ENCODE assay signal across 8 mouse cellular contexts in the genomic region with DNA sequence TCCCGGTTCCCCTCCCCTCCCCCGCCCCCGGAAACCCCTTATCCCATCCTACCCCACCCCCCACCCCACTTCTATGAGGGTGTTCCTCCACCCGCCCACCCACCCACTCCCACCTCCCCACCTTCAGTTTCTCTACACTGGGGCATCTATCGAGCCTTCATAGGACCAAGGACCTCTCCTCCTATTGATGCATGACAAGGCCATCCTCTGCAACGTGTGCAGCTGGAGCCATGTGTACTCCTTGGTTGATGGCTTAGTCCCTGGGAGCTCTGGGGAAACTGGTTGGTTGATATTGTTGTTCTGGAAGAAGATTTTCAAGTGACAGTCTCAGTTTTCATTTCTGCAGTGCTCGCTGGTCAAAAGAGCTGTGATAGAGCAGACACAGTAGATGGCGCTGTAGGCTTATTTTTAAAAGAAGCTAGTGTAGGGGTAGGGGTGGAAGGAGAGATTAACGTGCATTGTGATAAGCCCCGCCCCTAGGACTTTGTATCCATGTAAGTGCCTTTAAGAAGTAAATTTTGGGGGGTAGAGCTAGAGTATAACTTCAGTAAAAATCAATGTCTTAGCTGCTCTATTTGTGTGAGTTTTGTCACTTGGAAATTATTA.
DNase-seq lines count a peak whose midpoint lies in the region; ATAC-seq and TF ChIP-seq lines count a peak whose summit lies in the region.

No protein-coding gene starts in this region.

- DNase-seq in adrenal gland, postnatal 25 days = peak; percentile 4
- peak; percentile 92 for DNase-seq in embryonic facial prominence, embryonic 11.5 days (ENCODE audit: low spot score)
- peak; percentile 58 for DNase-seq in liver
- peak; percentile 54 for DNase-seq in neural tube, embryonic 10.5 days (ENCODE audit: extremely low spot score, low spot score)
- peak; percentile 76 for DNase-seq in thymus, postnatal 14 days

- TF ChIP-seq CTCF in E14TG2a.4 (conservative IDR thresholded peaks at IDR 0.05; ENCODE audit: low read length) = peak; percentile 52

- no peaks in the 10 kb centered on the region for H3K4me1 ChIP-seq in E14TG2a.4 (replicated peaks; ENCODE audit: low read depth, low read length)
- H3K4me1 ChIP-seq in embryonic facial prominence, embryonic 11.5 days (ENCODE audit: control insufficient read depth, insufficient read depth, low read length) = no peaks in the 10 kb centered on the region
- H3K4me1 ChIP-seq in heart, embryonic 16.5 days (ENCODE audit: control insufficient read depth, insufficient read depth, low read length) = peaks cover 5% of the 10 kb centered on the region
- H3K4me1 ChIP-seq in kidney, embryonic 16.5 days (ENCODE audit: insufficient read depth, low read length) = peaks cover 17% of the 10 kb centered on the region; the same call in 1 of the 2 replicates

- H3K9ac ChIP-seq in embryonic facial prominence, embryonic 11.5 days (replicated peaks; ENCODE audit: low read length) = no peak overlapping the region
- no peak overlapping the region for H3K9ac ChIP-seq in heart, embryonic 16.5 days (ENCODE audit: low read length)
- H3K9ac ChIP-seq in kidney, embryonic 16.5 days (replicated peaks; ENCODE audit: low read length) = no peak overlapping the region

- no peak overlapping the region for H3K27ac ChIP-seq in embryonic facial prominence, embryonic 11.5 days (replicated peaks; ENCODE audit: low read depth, low read length)
- H3K27ac ChIP-seq in heart, embryonic 16.5 days (ENCODE audit: low read length) = no peak overlapping the region
- H3K27ac ChIP-seq in kidney, embryonic 16.5 days (ENCODE audit: low read length) = no peak overlapping the region

- H3K27me3 ChIP-seq in E14TG2a.4 (ENCODE audit: insufficient read depth, low read length) = no peaks in the 10 kb centered on the region
- no peaks in the 10 kb centered on the region for H3K27me3 ChIP-seq in embryonic facial prominence, embryonic 11.5 days (ENCODE audit: control insufficient read depth, insufficient read depth, low read length)
- no peaks in the 10 kb centered on the region for H3K27me3 ChIP-seq in heart, embryonic 16.5 days (ENCODE audit: control insufficient read depth, insufficient read depth, low read length)
- no peaks in the 10 kb centered on the region for H3K27me3 ChIP-seq in kidney, embryonic 16.5 days (ENCODE audit: insufficient read depth, low read length)

- H3K36me3 ChIP-seq in E14TG2a.4 (ENCODE audit: insufficient read depth, low read length) = 0 out of 2 replicates have a peak, but pooled peaks cover 4% of the 10 kb centered on the region
- no peaks in the 10 kb centered on the region for H3K36me3 ChIP-seq in embryonic facial prominence, embryonic 11.5 days (replicated peaks; ENCODE audit: control insufficient read depth, insufficient read depth, low read depth, low read length)
- H3K36me3 ChIP-seq in heart, embryonic 16.5 days (ENCODE audit: control insufficient read depth, insufficient read depth) = no peaks in the 10 kb centered on the region
- H3K36me3 ChIP-seq in kidney, embryonic 16.5 days (ENCODE audit: insufficient read depth, low read length) = no peaks in the 10 kb centered on the region

- 0 out of 2 replicates have a peak, but pooled peaks cover 10% of the 10 kb centered on the region for H3K9me3 ChIP-seq in E14TG2a.4 (ENCODE audit: low read length)
- no peaks in the 10 kb centered on the region for H3K9me3 ChIP-seq in embryonic facial prominence, embryonic 11.5 days (replicated peaks; ENCODE audit: control insufficient read depth, low read length)
- no peaks in the 10 kb centered on the region for H3K9me3 ChIP-seq in heart, embryonic 16.5 days (replicated peaks; ENCODE audit: control insufficient read depth, low read length)
- no peaks in the 10 kb centered on the region for H3K9me3 ChIP-seq in kidney, embryonic 16.5 days (ENCODE audit: low read length)

- no peak overlapping the region for H3K4me3 ChIP-seq in E14TG2a.4 (replicated peaks; ENCODE audit: low read length)
- no peak overlapping the region for H3K4me3 ChIP-seq in embryonic facial prominence, embryonic 11.5 days (ENCODE audit: low read depth, low read length)
- H3K4me3 ChIP-seq in heart, embryonic 16.5 days (ENCODE audit: low read length) = no peak overlapping the region
- no peak overlapping the region for H3K4me3 ChIP-seq in kidney, embryonic 16.5 days (ENCODE audit: low read length)

- no peak overlapping the region for H3K4me2 ChIP-seq in embryonic facial prominence, embryonic 11.5 days (ENCODE audit: low read depth, low read length)
- no peak overlapping the region for H3K4me2 ChIP-seq in heart, embryonic 16.5 days (ENCODE audit: low read depth, low read length)
- no peak overlapping the region for H3K4me2 ChIP-seq in kidney, embryonic 16.5 days (replicated peaks; ENCODE audit: low read depth, low read length)

- peak; percentile 75; the same call in 1 of the 2 replicates for ATAC-seq in embryonic facial prominence, embryonic 11.5 days (replicated peaks; ENCODE audit: insufficient number of reproducible peaks, low FRiP score, low TSS enrichment, low read depth)
- 0 out of 2 replicates have a peak, but pooled peaks have one; percentile 80 for ATAC-seq in heart, embryonic 16.5 days (replicated peaks; ENCODE audit: extremely low read depth, insufficient read depth, low FRiP score)
- ATAC-seq in kidney, embryonic 16.5 days (ENCODE audit: low FRiP score, low TSS enrichment) = peak; percentile 58; the same call in 1 of the 2 replicates

- WGBS in embryonic facial prominence, embryonic 11.5 days = 20% methylated on average over 10 of the region's 10 CpGs
- 18% methylated on average over 10 of the region's 10 CpGs for WGBS in heart, embryonic 16.5 days
- 25% methylated on average over 10 of the region's 10 CpGs for WGBS in kidney, embryonic 16.5 days

Comparison
In these comparisons a context has a peak if more than half of its experiments do, and no peak if none do; other contexts are left out.
1. DNase-seq: peak in every context shown above with its lines; median percentile 92 in embryonic facial prominence, embryonic 11.5 days; 76 in thymus, postnatal 14 days; 58 in liver; 54 in neural tube, embryonic 10.5 days; 4 in adrenal gland, postnatal 25 days.